Mouse (Mus musculus) hindbrain, embryonic 13.5 days (tissue): ENCODE results near the gene Cacng5. TPM values are rescaled to one million over a fixed set of nuclear protein-coding genes. Genes with fewer than 3 reads are reported as not detected.

Experiments
- ATAC-seq: fragments of 200-750 bp; cut with Nextera tagmentation; 2 replicates; pipeline ENCODE4 v1.8.0; 2017; ENCODE audit warnings: moderate TSS enrichment; ENCODE audit not compliant: low FRiP score
- H3K27ac ChIP-seq: fragments of 300-500 bp; sonication (generic); 2 replicates; pipeline ENCODE4 v1.5.1; 2015; ENCODE audit warnings: inconsistent platforms, mild to moderate bottlenecking, moderate library complexity
- H3K27me3 ChIP-seq: fragments of 300-500 bp; sonication (generic); 2 replicates; pipeline ENCODE4 v1.6.1; 2015; ENCODE audit warnings: mild to moderate bottlenecking, inconsistent platforms
- H3K36me3 ChIP-seq: fragments of 300-500 bp; sonication (generic); 2 replicates; pipeline ENCODE4 v1.6.1; 2015; ENCODE audit warnings: mild to moderate bottlenecking, inconsistent platforms
- H3K4me1 ChIP-seq: fragments of 300-500 bp; sonication (generic); replicated peaks from 2 replicates; pipeline ENCODE4 v1.6.1; 2015; ENCODE audit warnings: inconsistent platforms
- H3K4me2 ChIP-seq: fragments of 300-500 bp; sonication (generic); 2 replicates; pipeline ENCODE4 v1.6.1; 2015; ENCODE audit warnings: inconsistent platforms, mild to moderate bottlenecking, moderate library complexity
- H3K4me3 ChIP-seq: fragments of 300-500 bp; sonication (generic); 2 replicates; pipeline ENCODE4 v1.5.1; 2015; ENCODE audit warnings: mild to moderate bottlenecking, inconsistent platforms
- H3K9ac ChIP-seq: fragments of 300-500 bp; sonication (generic); 2 replicates; pipeline ENCODE4 v1.6.1; 2015; ENCODE audit warnings: mild to moderate bottlenecking, inconsistent platforms
- H3K9me3 ChIP-seq: fragments of 300-500 bp; sonication (generic); 2 replicates; pipeline ENCODE4 v1.6.1; 2016; ENCODE audit warnings: inconsistent platforms
- WGBS: fragments of 180-500 bp; shearing (Covaris S2); methylation state at CpG from one replicate; pipeline ENCODE4 v1.1.7; 2015; 5-methylcytosine and 5-hydroxymethylcytosine counted together
- polyA plus RNA-seq: library from polyadenylated mRNA; unstranded; fragments of >200 nt; fragmentation: Nextera tagmentation; extraction: Ambion mirVana; gene quantifications from 2 replicates; pipeline ENCODE4 v1.2.1, GENCODE M21; 2015

Cacng5 gene
- polyA plus RNA-seq, 1 experiment from 2014 or later, result 5.8 TPM

- ATAC-seq, result no peak
- WGBS, result 63% methylated on average over 6 of the region's 6 CpGs
Observed at GRCm38 (mm10) chr11:107872743-107873142, 42.1 kb downstream of the Cacng5 start.

GRCm38 (mm10) chr11:107867509-107867908 lies 47.3 kb downstream of the Cacng5 start:
- Histone ChIP-seq H3K27ac (0 out of 2 replicates have a peak overlapping the region, but pooled peaks have one; percentile 20), H3K4me3 (no peak overlapping the region), H3K4me1 (0 out of 2 replicates have a peak, but pooled peaks cover 8% of the 10 kb centered on the region), H3K4me2 (no peak overlapping the region), H3K27me3 (no peaks in the 10 kb centered on the region), H3K9me3 (no peaks in the 10 kb centered on the region), H3K9ac (no peak overlapping the region), H3K36me3 (no peaks in the 10 kb centered on the region)
- ATAC-seq, result no peak
- WGBS, result 74% methylated on average over 8 of the region's 8 CpGs

More at GRCm38 (mm10) chr11:107872743-107873142, 42.1 kb downstream of the Cacng5 start:
- no peaks in the 10 kb centered on the region for H3K9me3 ChIP-seq
- H3K4me3 ChIP-seq, result no peak overlapping the region
- H3K36me3 ChIP-seq, result no peaks in the 10 kb centered on the region
- no peak overlapping the region for H3K9ac ChIP-seq
- no peak overlapping the region for H3K27ac ChIP-seq
- peaks cover 11% of the 10 kb centered on the region; the same call in 1 of the 2 replicates for H3K4me1 ChIP-seq
- no peak overlapping the region for H3K4me2 ChIP-seq
- no peaks in the 10 kb centered on the region for H3K27me3 ChIP-seq

GRCm38 (mm10) chr11:107865128-107865527 lies 49.7 kb downstream of the Cacng5 start:
- Histone ChIP-seq H3K9ac (no peak overlapping the region), H3K4me2 (no peak overlapping the region), H3K27me3 (no peaks in the 10 kb centered on the region), H3K4me3 (no peak overlapping the region), H3K9me3 (no peaks in the 10 kb centered on the region), H3K27ac (no peak overlapping the region), H3K4me1 (0 out of 2 replicates have a peak, but pooled peaks cover 8% of the 10 kb centered on the region), H3K36me3 (no peaks in the 10 kb centered on the region)
- 0 out of 2 replicates have a peak, but pooled peaks have one; percentile 16 for ATAC-seq
- 22% methylated on average over 7 of the region's 7 CpGs for WGBS

- H3K36me3 ChIP-seq, result no peaks in the 10 kb centered on the region
- no peak for ATAC-seq
- H3K4me2 ChIP-seq, result no peak overlapping the region
- no peaks in the 10 kb centered on the region for H3K9me3 ChIP-seq
- no peak overlapping the region for H3K27ac ChIP-seq
- 8% methylated on average over 4 of the region's 4 CpGs for WGBS
- H3K9ac ChIP-seq, result no peak overlapping the region
- no peak overlapping the region for H3K4me3 ChIP-seq
- no peaks in the 10 kb centered on the region for H3K27me3 ChIP-seq
- 0 out of 2 replicates have a peak, but pooled peaks cover 8% of the 10 kb centered on the region for H3K4me1 ChIP-seq
Observed at GRCm38 (mm10) chr11:107864024-107864423, 50.8 kb downstream of the Cacng5 start.

GRCm38 (mm10) chr11:107861738-107862137 lies 53.1 kb downstream of the Cacng5 start:
- ATAC-seq, result no peak
- H3K27ac ChIP-seq, result no peak overlapping the region
- no peak overlapping the region for H3K9ac ChIP-seq
- 0 out of 2 replicates have a peak, but pooled peaks cover 3% of the 10 kb centered on the region for H3K27me3 ChIP-seq
- H3K4me2 ChIP-seq, result no peak overlapping the region
- no peak overlapping the region for H3K4me3 ChIP-seq
- no peaks in the 10 kb centered on the region for H3K36me3 ChIP-seq
- H3K9me3 ChIP-seq, result no peaks in the 10 kb centered on the region
- 77% methylated on average over 5 of the region's 5 CpGs for WGBS
- 0 out of 2 replicates have a peak, but pooled peaks cover 8% of the 10 kb centered on the region for H3K4me1 ChIP-seq

GRCm38 (mm10) chr11:107859871-107860270 lies 55.0 kb downstream of the Cacng5 start:
- ATAC-seq, result no peak; the same call in 1 of the 2 replicates
- Histone ChIP-seq H3K9me3 (no peaks in the 10 kb centered on the region), H3K4me1 (0 out of 2 replicates have a peak, but pooled peaks cover 8% of the 10 kb centered on the region), H3K4me3 (no peak overlapping the region), H3K36me3 (no peaks in the 10 kb centered on the region), H3K9ac (no peak overlapping the region), H3K4me2 (no peak overlapping the region), H3K27me3 (0 out of 2 replicates have a peak, but pooled peaks cover 3% of the 10 kb centered on the region), H3K27ac (no peak overlapping the region)
- 99% methylated on average over 4 of the region's 4 CpGs for WGBS

GRCm38 (mm10) chr11:107859288-107859687 lies 55.6 kb downstream of the Cacng5 start:
- 21% methylated on average over 7 of the region's 7 CpGs for WGBS
- ATAC-seq, result no peak
- no peak overlapping the region for H3K4me3 ChIP-seq

GRCm38 (mm10) chr11:107853088-107853487 lies 61.8 kb downstream of the Cacng5 start:
- Histone ChIP-seq H3K4me2 (no peak overlapping the region), H3K9me3 (no peaks in the 10 kb centered on the region), H3K4me1 (peaks cover 17% of the 10 kb centered on the region), H3K27ac (no peak overlapping the region), H3K36me3 (no peaks in the 10 kb centered on the region), H3K9ac (no peak overlapping the region), H3K27me3 (peaks cover 3% of the 10 kb centered on the region; the same call in 1 of the 2 replicates), H3K4me3 (no peak overlapping the region)
- ATAC-seq, result no peak
- WGBS, result 50% methylated on average over 1 of the region's 1 CpGs

More at GRCm38 (mm10) chr11:107859288-107859687, 55.6 kb downstream of the Cacng5 start:
- Histone ChIP-seq H3K4me2 (no peak overlapping the region), H3K4me1 (0 out of 2 replicates have a peak, but pooled peaks cover 8% of the 10 kb centered on the region), H3K27ac (no peak overlapping the region), H3K9me3 (no peaks in the 10 kb centered on the region), H3K36me3 (no peaks in the 10 kb centered on the region), H3K9ac (no peak overlapping the region), H3K27me3 (0 out of 2 replicates have a peak, but pooled peaks cover 3% of the 10 kb centered on the region)

- H3K4me2 ChIP-seq, result no peak overlapping the region
- no peaks in the 10 kb centered on the region for H3K36me3 ChIP-seq
- 44% methylated on average over 10 of the region's 10 CpGs for WGBS
- peak; percentile 39; the same call in 1 of the 2 replicates for ATAC-seq
- peaks cover 13% of the 10 kb centered on the region for H3K4me1 ChIP-seq
- no peak overlapping the region for H3K4me3 ChIP-seq
- no peak overlapping the region for H3K9ac ChIP-seq
- H3K27me3 ChIP-seq, result peaks cover 7% of the 10 kb centered on the region; the same call in 1 of the 2 replicates
- H3K9me3 ChIP-seq, result no peaks in the 10 kb centered on the region
- H3K27ac ChIP-seq, result no peak overlapping the region
Observed at GRCm38 (mm10) chr11:107849621-107850020, 65.2 kb downstream of the Cacng5 start.

- 91% methylated on average over 1 of the region's 1 CpGs for WGBS
- no peak overlapping the region for H3K9ac ChIP-seq
- peaks cover 3% of the 10 kb centered on the region; the same call in 1 of the 2 replicates for H3K9me3 ChIP-seq
- H3K27me3 ChIP-seq, result peaks cover 4% of the 10 kb centered on the region; the same call in 1 of the 2 replicates
- H3K4me1 ChIP-seq, result 0 out of 2 replicates have a peak, but pooled peaks cover 4% of the 10 kb centered on the region
- no peak overlapping the region for H3K4me3 ChIP-seq
- no peaks in the 10 kb centered on the region for H3K36me3 ChIP-seq
- no peak overlapping the region for H3K27ac ChIP-seq
- no peak overlapping the region for H3K4me2 ChIP-seq
- no peak for ATAC-seq
Observed at GRCm38 (mm10) chr11:107844175-107844574, 70.7 kb downstream of the Cacng5 start.

GRCm38 (mm10) chr11:107833351-107834040 lies 81.4 kb downstream of the Cacng5 start:
- H3K4me3 ChIP-seq, result no peak overlapping the region
- H3K9me3 ChIP-seq, result no peaks in the 10 kb centered on the region
- H3K27me3 ChIP-seq, result no peaks in the 10 kb centered on the region
- peaks cover 16% of the 10 kb centered on the region for H3K4me1 ChIP-seq
- 47% methylated on average over 7 of the region's 7 CpGs for WGBS
- H3K4me2 ChIP-seq, result no peak overlapping the region
- peak; percentile 36; the same call in 1 of the 2 replicates for ATAC-seq
- H3K9ac ChIP-seq, result no peak overlapping the region
- H3K36me3 ChIP-seq, result no peaks in the 10 kb centered on the region
- H3K27ac ChIP-seq, result peak overlapping the region; percentile 76
